Mouse (Mus musculus) neural tube, embryonic 11.5 days (tissue): ENCODE data around the gene Ppil1. TPM values are rescaled to one million over a fixed set of nuclear protein-coding genes. Genes with fewer than 3 reads are reported as not detected.
"Not testable (repeated sequence)": the region's sequence is repeated elsewhere in the genome, so short reads cannot be mapped to it uniquely, and the experiment has no call there.

Source experiments
- ATAC-seq: fragments of 200-750 bp; cut with Nextera tagmentation; 2 replicates; pipeline ENCODE4 v1.8.0; 2017; ENCODE audit warnings: moderate number of reproducible peaks, mild to moderate bottlenecking, moderate TSS enrichment, moderate library complexity; ENCODE audit not compliant: insufficient read depth, low FRiP score, low TSS enrichment
- DNase-seq: peaks from one replicate; pipeline ENCODE4 v3.0.0-alpha.2; 2015; ENCODE audit warnings: low spot score
- H3K27ac ChIP-seq: fragments of 300-500 bp; sonication (generic); 2 replicates; pipeline ENCODE4 v1.5.1; 2014; ENCODE audit warnings: low read depth, mild to moderate bottlenecking, low read length
- H3K27me3 ChIP-seq: fragments of 300-500 bp; sonication (generic); 2 replicates; pipeline ENCODE4 v1.6.1; 2014; ENCODE audit warnings: mild to moderate bottlenecking, low read length, mixed read lengths; ENCODE audit not compliant: control insufficient read depth, insufficient read depth
- H3K36me3 ChIP-seq: fragments of 300-500 bp; sonication (generic); 2 replicates; pipeline ENCODE4 v1.6.1; 2014; ENCODE audit warnings: mild to moderate bottlenecking, low read length, moderate library complexity, mixed read lengths; ENCODE audit not compliant: control insufficient read depth, insufficient read depth
- H3K4me1 ChIP-seq: fragments of 300-500 bp; sonication (generic); 2 replicates; pipeline ENCODE4 v1.6.1; 2014; ENCODE audit warnings: low read length, mixed read lengths; ENCODE audit not compliant: control insufficient read depth, insufficient read depth
- H3K4me2 ChIP-seq: fragments of 300-500 bp; sonication (generic); 2 replicates; pipeline ENCODE4 v1.6.1; 2014; ENCODE audit warnings: low read depth, mild to moderate bottlenecking, moderate library complexity
- H3K4me3 ChIP-seq: fragments of 300-500 bp; sonication (generic); 2 replicates; pipeline ENCODE4 v1.5.1; 2014; ENCODE audit warnings: low read depth, low read length
- H3K9ac ChIP-seq: fragments of 300-500 bp; sonication (generic); 2 replicates; pipeline ENCODE4 v1.6.1; 2014; ENCODE audit warnings: mild to moderate bottlenecking, low read length
- H3K9me3 ChIP-seq: fragments of 300-500 bp; sonication (generic); 2 replicates; pipeline ENCODE4 v1.6.1; 2016; ENCODE audit warnings: low read length; ENCODE audit not compliant: control insufficient read depth
- WGBS: fragments of 180-500 bp; shearing (Covaris S2); extraction: QIAGEN DNeasy Blood & Tissue Kit; methylation state at CpG from one replicate; pipeline ENCODE4 v1.1.7; 2014; 5-methylcytosine and 5-hydroxymethylcytosine counted together
- polyA plus RNA-seq: library from polyadenylated mRNA; unstranded; fragments of >200 nt; fragmentation: Nextera tagmentation; extraction: Ambion mirVana; gene quantifications from 2 replicates; pipeline ENCODE4 v1.2.1, GENCODE M21; 2014

The Ppil1 gene
- polyA plus RNA-seq, 1 experiment from 2014 or later: 165 TPM

- Histone ChIP-seq H3K27ac (no peak overlapping the region), H3K36me3 (peaks cover 13% of the 10 kb centered on the region), H3K4me1 (no peaks in the 10 kb centered on the region), H3K9ac (no peak overlapping the region), H3K9me3 (no peaks in the 10 kb centered on the region), H3K4me2 (no peak overlapping the region), H3K27me3 (no peaks in the 10 kb centered on the region), H3K4me3 (no peak overlapping the region)
- ATAC-seq (no peak), DNase-seq (no peak)
- WGBS: 95% methylated on average over 2 of the region's 2 CpGs
Measured at GRCm38 (mm10) chr17:29253236-29253635, 10.8 kb downstream of the Ppil1 start.

GRCm38 (mm10) chr17:29251608-29252390, 12.2 kb downstream of the Ppil1 start:
- 91% methylated on average over 15 of the region's 15 CpGs for WGBS
- Histone ChIP-seq H3K4me2 (no peak overlapping the region), H3K27me3 (no peaks in the 10 kb centered on the region), H3K4me1 (no peaks in the 10 kb centered on the region), H3K9ac (no peak overlapping the region), H3K4me3 (no peak overlapping the region), H3K27ac (no peak overlapping the region), H3K36me3 (peaks cover 9% of the 10 kb centered on the region), H3K9me3 (no peaks in the 10 kb centered on the region)
- ATAC-seq: no peak
- no peak for DNase-seq

GRCm38 (mm10) chr17:29251006-29251405, 13.0 kb downstream of the Ppil1 start:
- H3K36me3 ChIP-seq, H3K4me3 ChIP-seq, H3K9ac ChIP-seq, H3K9me3 ChIP-seq, ATAC-seq, H3K4me1 ChIP-seq, DNase-seq, H3K4me2 ChIP-seq, H3K27me3 ChIP-seq, H3K27ac ChIP-seq: not testable (repeated sequence)
- WGBS: 92% methylated on average over 14 of the region's 14 CpGs

- Histone ChIP-seq H3K9me3 (no peaks in the 10 kb centered on the region), H3K4me2 (no peak overlapping the region), H3K4me1 (peaks cover under 1% of the 10 kb centered on the region; the same call in 1 of the 2 replicates), H3K27me3 (no peaks in the 10 kb centered on the region), H3K27ac (no peak overlapping the region), H3K36me3 (peaks cover 5% of the 10 kb centered on the region), H3K9ac (no peak overlapping the region), H3K4me3 (no peak overlapping the region)
- 59% methylated on average over 9 of the region's 9 CpGs for WGBS
- DNase-seq (no peak), ATAC-seq (no peak)
Measured at GRCm38 (mm10) chr17:29249512-29249911, 14.5 kb downstream of the Ppil1 start.

- Histone ChIP-seq H3K4me2 (no peak overlapping the region), H3K9ac (no peak overlapping the region), H3K4me3 (no peak overlapping the region), H3K27ac (no peak overlapping the region), H3K4me1 (peaks cover 3% of the 10 kb centered on the region; the same call in 1 of the 2 replicates), H3K9me3 (no peaks in the 10 kb centered on the region), H3K27me3 (no peaks in the 10 kb centered on the region), H3K36me3 (peaks cover 5% of the 10 kb centered on the region; the same call in 1 of the 2 replicates)
- DNase-seq (no peak), ATAC-seq (no peak)
- 82% methylated on average over 13 of the region's 13 CpGs for WGBS
Measured at GRCm38 (mm10) chr17:29247881-29248280, 16.1 kb downstream of the Ppil1 start.

- Histone ChIP-seq H3K27me3 (no peaks in the 10 kb centered on the region), H3K27ac (no peak overlapping the region), H3K4me3 (no peak overlapping the region), H3K9ac (no peak overlapping the region), H3K4me2 (no peak overlapping the region), H3K36me3 (peaks cover 5% of the 10 kb centered on the region; the same call in 1 of the 2 replicates), H3K4me1 (peaks cover 3% of the 10 kb centered on the region; the same call in 1 of the 2 replicates), H3K9me3 (no peaks in the 10 kb centered on the region)
- peak; percentile 72 for DNase-seq
- WGBS: 45% methylated on average over 5 of the region's 5 CpGs
- no peak for ATAC-seq
Measured at GRCm38 (mm10) chr17:29246602-29247001, 17.4 kb downstream of the Ppil1 start.

- Histone ChIP-seq H3K4me3 (no peak overlapping the region), H3K4me1 (peaks cover 3% of the 10 kb centered on the region; the same call in 1 of the 2 replicates), H3K9me3 (no peaks in the 10 kb centered on the region), H3K27me3 (no peaks in the 10 kb centered on the region), H3K9ac (no peak overlapping the region), H3K27ac (no peak overlapping the region), H3K4me2 (no peak overlapping the region), H3K36me3 (no peaks in the 10 kb centered on the region)
- WGBS: 42% methylated on average over 7 of the region's 7 CpGs
- ATAC-seq (no peak), DNase-seq (no peak)
Measured at GRCm38 (mm10) chr17:29245725-29246124, 18.3 kb downstream of the Ppil1 start.

GRCm38 (mm10) chr17:29244912-29245311, 19.1 kb downstream of the Ppil1 start:
- Histone ChIP-seq H3K4me3 (no peak overlapping the region), H3K4me1 (peaks cover 3% of the 10 kb centered on the region; the same call in 1 of the 2 replicates), H3K9ac (no peak overlapping the region), H3K27ac (no peak overlapping the region), H3K27me3 (no peaks in the 10 kb centered on the region), H3K36me3 (no peaks in the 10 kb centered on the region), H3K9me3 (no peaks in the 10 kb centered on the region), H3K4me2 (no peak overlapping the region; the same call in 1 of the 2 replicates)
- 31% methylated on average over 11 of the region's 12 CpGs for WGBS
- ATAC-seq (no peak), DNase-seq (no peak)

- DNase-seq (no peak), ATAC-seq (no peak)
- Histone ChIP-seq H3K9me3 (no peaks in the 10 kb centered on the region), H3K4me2 (peak overlapping the region; percentile 95), H3K4me3 (peak overlapping the region; percentile 49), H3K9ac (peak overlapping the region; percentile 50), H3K27me3 (peaks cover 6% of the 10 kb centered on the region; the same call in 1 of the 2 replicates), H3K27ac (no peak overlapping the region), H3K36me3 (no peaks in the 10 kb centered on the region), H3K4me1 (peaks cover 2% of the 10 kb centered on the region; the same call in 1 of the 2 replicates)
- WGBS: 2% methylated on average over 22 of the region's 23 CpGs
Measured at GRCm38 (mm10) chr17:29238421-29238945, 25.5 kb downstream of the Ppil1 start.
